Mouse (Mus musculus): ENCODE data around the gene Ermn. TPM values are rescaled to one million over a fixed set of nuclear protein-coding genes. Genes with fewer than 3 reads are reported as not detected.
A peak's percentile ranks its signal among the peaks of the same experiment; 100 is the strongest.

Ermn gene
- polyA plus RNA-seq, 1 experiment from 2014 or later: 0.47 TPM

- Histone ChIP-seq H3K27ac (replicated peaks; ENCODE audit: low read depth, low read length) (no peak overlapping the region), H3K4me3 (replicated peaks; ENCODE audit: low read depth, low read length) (no peak overlapping the region), H3K27me3 (ENCODE audit: control insufficient read depth, insufficient read depth, low read length) (no peaks in the 10 kb centered on the region), H3K9ac (replicated peaks; ENCODE audit: low read length) (no peak overlapping the region), H3K36me3 (ENCODE audit: control insufficient read depth, insufficient read depth, low read length) (no peaks in the 10 kb centered on the region), H3K4me1 (ENCODE audit: control insufficient read depth, insufficient read depth, low read length) (no peaks in the 10 kb centered on the region), H3K9me3 (ENCODE audit: control insufficient read depth, low read length) (no peaks in the 10 kb centered on the region), H3K4me2 (ENCODE audit: low read length) (no peak overlapping the region)
- no peak for ATAC-seq (ENCODE audit: low FRiP score, low TSS enrichment)
- DNase-seq: peak; percentile 88
- 30% methylated on average over 7 of the region's 7 CpGs for WGBS
Measured at GRCm38 (mm10) chr2:58029404-58029803, 23.3 kb downstream of the Ermn start.

GRCm38 (mm10) chr2:58026740-58027139 is 25.9 kb downstream of the Ermn start:
- WGBS: 91% methylated on average over 5 of the region's 5 CpGs
- Histone ChIP-seq H3K27me3 (ENCODE audit: control insufficient read depth, insufficient read depth, low read length) (no peaks in the 10 kb centered on the region), H3K27ac (replicated peaks; ENCODE audit: low read depth, low read length) (no peak overlapping the region), H3K4me3 (replicated peaks; ENCODE audit: low read depth, low read length) (no peak overlapping the region), H3K4me2 (ENCODE audit: low read length) (no peak overlapping the region), H3K9me3 (ENCODE audit: control insufficient read depth, low read length) (no peaks in the 10 kb centered on the region), H3K9ac (replicated peaks; ENCODE audit: low read length) (no peak overlapping the region), H3K36me3 (ENCODE audit: control insufficient read depth, insufficient read depth, low read length) (no peaks in the 10 kb centered on the region), H3K4me1 (ENCODE audit: control insufficient read depth, insufficient read depth, low read length) (no peaks in the 10 kb centered on the region)
- ATAC-seq (ENCODE audit: low FRiP score, low TSS enrichment) (no peak), DNase-seq (no peak)

- Histone ChIP-seq H3K4me3 (replicated peaks; ENCODE audit: low read depth, low read length) (no peak overlapping the region), H3K9ac (replicated peaks; ENCODE audit: low read length) (no peak overlapping the region), H3K27ac (replicated peaks; ENCODE audit: low read depth, low read length) (no peak overlapping the region), H3K36me3 (ENCODE audit: control insufficient read depth, insufficient read depth, low read length) (no peaks in the 10 kb centered on the region), H3K4me1 (ENCODE audit: control insufficient read depth, insufficient read depth, low read length) (no peaks in the 10 kb centered on the region), H3K27me3 (ENCODE audit: control insufficient read depth, insufficient read depth, low read length) (no peaks in the 10 kb centered on the region), H3K9me3 (ENCODE audit: control insufficient read depth, low read length) (no peaks in the 10 kb centered on the region), H3K4me2 (ENCODE audit: low read length) (no peak overlapping the region)
- 93% methylated on average over 6 of the region's 6 CpGs for WGBS
- ATAC-seq (ENCODE audit: low FRiP score, low TSS enrichment) (no peak), DNase-seq (no peak)
Measured at GRCm38 (mm10) chr2:58023556-58023955, 29.1 kb downstream of the Ermn start.

GRCm38 (mm10) chr2:58007081-58007480 is 45.6 kb downstream of the Ermn start:
- no peaks in the 10 kb centered on the region for H3K9me3 ChIP-seq (ENCODE audit: control insufficient read depth, low read length)
- ATAC-seq (ENCODE audit: low FRiP score, low TSS enrichment) (no peak), DNase-seq (no peak)
- H3K4me3 ChIP-seq (replicated peaks; ENCODE audit: low read depth, low read length): no peak overlapping the region
- H3K9ac ChIP-seq (replicated peaks; ENCODE audit: low read length): no peak overlapping the region
- H3K4me2 ChIP-seq (ENCODE audit: low read length): no peak overlapping the region
- no peak overlapping the region for H3K27ac ChIP-seq (replicated peaks; ENCODE audit: low read depth, low read length)
- 88% methylated on average over 5 of the region's 5 CpGs for WGBS
- no peaks in the 10 kb centered on the region for H3K27me3 ChIP-seq (ENCODE audit: control insufficient read depth, insufficient read depth, low read length)
- no peaks in the 10 kb centered on the region for H3K36me3 ChIP-seq (ENCODE audit: control insufficient read depth, insufficient read depth, low read length)
- no peaks in the 10 kb centered on the region for H3K4me1 ChIP-seq (ENCODE audit: control insufficient read depth, insufficient read depth, low read length)

GRCm38 (mm10) chr2:58001497-58001896 is 51.2 kb downstream of the Ermn start:
- H3K27ac ChIP-seq (replicated peaks; ENCODE audit: low read depth, low read length): no peak overlapping the region
- H3K4me3 ChIP-seq (replicated peaks; ENCODE audit: low read depth, low read length): no peak overlapping the region
- ATAC-seq (ENCODE audit: low FRiP score, low TSS enrichment) (no peak), DNase-seq (no peak)
- H3K4me2 ChIP-seq (ENCODE audit: low read length): no peak overlapping the region
- no peaks in the 10 kb centered on the region for H3K36me3 ChIP-seq (ENCODE audit: control insufficient read depth, insufficient read depth, low read length)
- H3K9ac ChIP-seq (replicated peaks; ENCODE audit: low read length): no peak overlapping the region
- H3K9me3 ChIP-seq (ENCODE audit: control insufficient read depth, low read length): no peaks in the 10 kb centered on the region
- no peaks in the 10 kb centered on the region for H3K27me3 ChIP-seq (ENCODE audit: control insufficient read depth, insufficient read depth, low read length)
- no peaks in the 10 kb centered on the region for H3K4me1 ChIP-seq (ENCODE audit: control insufficient read depth, insufficient read depth, low read length)
- 86% methylated on average over 3 of the region's 3 CpGs for WGBS

- no peaks in the 10 kb centered on the region for H3K27me3 ChIP-seq (ENCODE audit: control insufficient read depth, insufficient read depth, low read length)
- no peaks in the 10 kb centered on the region for H3K9me3 ChIP-seq (ENCODE audit: control insufficient read depth, low read length)
- H3K4me2 ChIP-seq (ENCODE audit: low read length): no peak within 1 kb of the TSS
- no peaks in the 10 kb centered on the region for H3K4me1 ChIP-seq (ENCODE audit: control insufficient read depth, insufficient read depth, low read length)
- DNase-seq: no peak
- no peaks in the 10 kb centered on the region for H3K36me3 ChIP-seq (ENCODE audit: control insufficient read depth, insufficient read depth, low read length)
- ATAC-seq (ENCODE audit: low FRiP score, low TSS enrichment): no peak
- no peak within 1 kb of the TSS for H3K9ac ChIP-seq (replicated peaks; ENCODE audit: low read length)
- 76% methylated on average over 12 of the region's 12 CpGs for WGBS
- H3K27ac ChIP-seq (replicated peaks; ENCODE audit: low read depth, low read length): no peak within 1 kb of the TSS
- H3K4me3 ChIP-seq (replicated peaks; ENCODE audit: low read depth, low read length): no peak within 1 kb of the TSS
Measured at GRCm38 (mm10) chr2:57997752-57998430, 54.8 kb downstream of the Ermn start, which contains the start of gene Galnt5. TSS of gene Galnt5 (plus strand) at chr2:57997884.

Other genes starting within 250 kb of the Ermn start
- 0.05 TPM in 1 of 2 replicates, not detected in the other for gene Galnt5, start 55.0 kb downstream of the Ermn start, polyA plus RNA-seq (2014; fragmentation: Nextera tagmentation; extraction: Ambion mirVana)
- gene Cytip, start 142.7 kb upstream of the Ermn start, polyA plus RNA-seq (2014; fragmentation: Nextera tagmentation; extraction: Ambion mirVana): 0.38 TPM in 1 of 2 replicates, not detected in the other

Data from midbrain, embryonic 14.5 days (tissue).